Mouse (Mus musculus): ENCODE results near the gene Folr1.

The Folr1 gene

DNA sequence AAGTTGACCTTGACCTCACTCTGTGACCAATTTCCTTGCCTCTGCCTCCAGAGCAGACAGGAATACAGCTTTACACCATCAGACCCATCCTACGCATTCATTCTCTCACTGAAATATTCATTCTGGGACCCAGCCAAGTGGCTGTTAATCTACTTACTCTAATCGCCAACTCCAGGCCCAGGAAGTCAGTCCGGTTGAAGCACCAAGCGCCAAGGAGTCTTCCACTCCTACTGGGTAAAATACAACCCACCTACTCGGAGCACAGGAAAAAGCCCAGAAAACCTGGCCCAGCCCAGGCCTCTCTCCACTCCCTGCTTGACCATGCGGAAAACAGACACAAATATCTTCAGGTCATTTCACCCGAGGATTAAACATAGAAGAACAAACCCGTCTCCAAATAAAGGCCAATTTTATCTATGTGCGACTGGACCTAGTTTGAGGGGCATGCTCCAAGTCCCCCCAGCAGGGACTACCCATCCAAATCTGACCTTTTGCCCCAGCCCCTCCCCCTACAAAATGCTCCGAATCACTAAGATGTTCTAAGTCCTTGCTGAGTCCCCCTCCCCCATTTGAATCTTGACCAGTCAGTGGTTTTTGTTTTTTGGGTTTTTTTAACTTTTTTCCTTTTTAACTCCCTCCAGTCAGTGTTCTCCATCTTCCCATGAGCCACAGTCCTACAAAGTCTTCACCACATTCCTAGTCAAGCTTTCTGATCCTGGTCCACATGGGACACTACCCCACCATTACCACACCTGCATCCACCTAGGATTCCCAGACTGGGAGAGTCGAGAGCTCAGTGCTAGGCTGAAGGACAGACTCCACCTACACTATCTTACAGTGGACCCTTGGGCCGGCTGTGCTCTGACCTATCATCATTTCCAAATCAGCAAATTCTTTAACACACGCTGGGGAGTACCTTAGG lies 2.1 kb downstream of the Folr1 start:
- peak; percentile 63 to 81 for DNase-seq

GRCm38 (mm10) chr7:101867482-101867881 lies 3.1 kb downstream of the Folr1 start:
- DNase-seq: peak in 1 of 2 experiments; percentile 2

DNA sequence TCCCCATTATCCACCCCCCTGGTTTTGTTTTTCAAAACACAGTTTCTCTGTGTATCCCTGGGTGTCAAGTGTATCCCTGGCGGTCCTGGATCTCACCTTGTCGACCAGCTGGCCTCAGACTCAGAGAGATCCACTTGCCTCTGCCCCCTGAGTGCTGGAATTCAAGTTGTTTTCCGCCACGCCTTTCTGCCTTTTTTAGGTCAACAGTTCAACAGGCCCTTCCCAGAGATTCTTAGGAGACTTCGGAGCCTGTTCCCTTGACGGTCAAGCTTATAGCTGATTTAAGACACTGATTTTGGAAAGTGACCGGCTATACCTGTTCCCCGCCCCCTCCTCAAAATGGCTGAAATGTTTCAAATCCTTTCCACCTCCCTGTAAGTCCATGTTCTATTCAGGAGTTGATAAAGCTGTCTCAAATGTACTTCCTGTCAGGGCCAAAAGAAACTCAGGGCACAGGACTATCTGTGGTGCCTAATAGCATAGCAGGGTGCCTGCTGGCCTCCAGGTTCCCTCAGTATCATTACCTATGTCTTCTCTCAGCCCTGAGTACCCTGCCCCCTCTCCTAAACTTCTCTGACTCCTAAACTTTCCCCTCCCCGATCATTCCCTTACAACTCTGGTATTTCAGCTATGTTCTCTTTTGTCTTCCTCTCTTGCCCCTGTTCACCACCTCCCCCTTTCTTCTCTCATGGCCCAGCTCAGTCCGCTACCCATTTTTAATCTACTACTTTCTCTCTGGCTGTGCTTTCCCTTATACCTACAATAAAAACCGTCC lies 3.9 kb downstream of the Folr1 start:
- DNase-seq: peak in 1 of 2 experiments; percentile 12

DNA sequence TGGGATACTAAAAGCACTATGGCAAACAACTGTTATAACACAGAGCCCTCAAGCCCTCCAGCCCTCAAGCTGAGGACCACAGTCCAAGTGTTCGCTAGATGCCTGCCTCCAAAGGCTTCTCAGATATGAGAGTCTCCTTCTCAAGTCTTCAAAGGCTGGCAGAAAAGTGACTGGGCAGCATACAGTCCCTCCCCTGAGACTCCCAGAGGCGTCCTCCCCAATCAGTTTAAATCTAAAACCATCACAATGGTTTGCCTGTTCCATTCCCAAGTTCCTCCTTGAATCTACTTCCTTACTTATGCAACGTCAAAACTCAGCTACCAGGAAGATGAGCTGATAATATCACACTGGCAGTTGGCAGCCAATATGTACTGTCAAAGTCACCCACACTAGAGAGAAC lies 7.2 kb downstream of the Folr1 start, which contains the start of gene Anapc15:
Anapc15 (plus strand) TSS at position 301 of the 400 bp plus-strand sequence.
- DNase-seq: peak in 1 of 2 experiments; percentile 12

DNA sequence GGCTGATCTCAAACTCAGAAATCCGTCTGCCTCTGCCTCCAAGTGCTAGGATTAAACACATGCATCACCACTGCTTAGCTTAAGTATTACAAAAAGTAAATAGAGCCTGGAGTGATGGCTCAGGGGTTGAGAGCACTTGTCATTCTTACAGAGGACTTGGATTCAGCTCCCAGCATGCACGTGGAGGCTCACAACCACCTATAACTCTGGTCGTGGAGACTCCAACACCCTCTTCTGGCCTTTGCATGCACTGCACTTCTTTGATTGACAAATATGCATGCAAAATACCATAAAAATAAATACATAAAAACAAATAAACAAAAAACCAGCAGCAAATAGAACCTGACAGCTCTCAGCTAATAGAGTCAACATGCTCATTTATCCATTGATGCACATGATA lies 8.3 kb downstream of the Folr1 start:
- peak in 1 of 2 experiments; percentile 16 for DNase-seq

DNA sequence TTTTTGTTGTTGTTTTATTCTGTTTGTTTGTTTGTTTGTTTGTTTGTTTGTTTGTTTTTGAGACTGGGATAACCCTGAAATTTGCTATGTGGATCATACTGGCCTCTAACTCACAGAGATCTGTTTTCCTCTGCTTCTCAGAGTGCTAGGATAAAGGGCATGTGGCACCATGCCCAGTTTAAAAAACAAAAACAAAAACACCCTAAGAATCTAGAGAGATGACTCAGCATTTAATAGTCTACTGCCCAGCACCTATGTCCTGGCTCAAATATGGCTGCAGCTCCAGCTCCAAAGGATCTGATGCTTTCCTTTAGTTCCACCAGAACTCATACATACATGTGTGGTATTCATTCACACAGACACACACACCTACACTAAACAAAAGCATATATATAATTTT lies 9.6 kb downstream of the Folr1 start:
- DNase-seq: peak; percentile 60 to 65

DNA sequence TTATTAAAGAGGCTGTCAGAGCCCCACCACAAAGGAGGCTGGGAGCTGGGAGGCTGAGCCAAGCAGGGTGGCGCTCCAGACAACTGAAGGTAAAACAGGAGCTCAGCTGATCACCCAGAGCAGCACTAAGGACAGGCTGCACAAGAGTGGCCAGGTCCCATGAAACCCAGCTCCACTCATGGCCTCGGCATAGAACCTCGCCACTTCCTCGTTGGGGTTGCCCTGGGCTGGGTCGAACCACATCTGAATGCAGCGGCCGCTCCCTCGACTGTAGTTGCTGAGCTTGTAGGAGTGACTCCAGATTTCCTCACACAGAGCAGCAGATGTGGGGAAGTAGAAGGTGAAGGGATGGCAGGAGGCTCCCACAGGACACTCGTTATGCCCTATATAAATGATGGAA lies 12.2 kb downstream of the Folr1 start:
- peak in 1 of 2 experiments; percentile 30 for DNase-seq

DNA sequence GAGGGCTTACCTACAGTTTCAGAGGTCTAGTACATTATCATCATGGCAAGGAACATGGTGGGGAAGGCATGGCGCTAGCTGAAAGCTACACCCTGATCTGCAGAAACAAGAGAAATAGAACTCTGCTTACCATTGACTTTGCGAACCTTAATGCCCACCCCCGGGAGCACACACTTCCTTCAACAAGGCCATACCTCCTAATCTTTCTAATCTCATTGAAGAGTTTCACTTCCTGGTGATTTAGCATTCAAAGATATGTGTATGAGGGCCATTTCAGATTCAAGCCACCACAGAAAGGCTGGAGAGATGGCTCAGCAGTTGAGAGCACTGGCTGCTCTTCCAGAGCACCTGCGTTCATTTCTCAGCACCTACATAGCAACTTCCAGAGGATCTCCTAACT lies 13.5 kb downstream of the Folr1 start, which contains the start of gene Folr2:
Folr2 (minus strand) TSS at position 101 of the 400 bp plus-strand sequence.
- DNase-seq: peak in 1 of 2 experiments; percentile 2

DNA sequence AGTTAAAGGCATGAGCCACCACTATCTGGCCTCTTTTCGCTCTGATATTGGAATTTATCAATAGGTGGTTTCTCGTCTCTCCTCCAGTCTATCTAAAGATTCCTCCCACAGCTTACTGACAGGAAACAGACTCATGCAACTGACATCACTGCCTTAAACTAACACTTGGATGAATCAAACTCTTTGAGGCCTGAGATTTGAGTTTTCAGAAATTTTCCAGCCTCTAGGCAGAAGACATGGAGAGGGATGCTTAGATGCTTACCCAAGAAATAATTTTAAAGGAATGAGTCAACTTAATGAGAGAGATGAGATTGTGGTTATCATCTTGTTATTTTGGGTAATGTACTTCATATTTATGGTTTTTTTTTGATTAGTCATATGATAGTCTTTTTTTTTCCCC lies 16.8 kb downstream of the Folr1 start:
- DNase-seq: no peak

- peak in 1 of 2 experiments; percentile 40 for DNase-seq
Measured at GRCm38 (mm10) chr7:101852846-101853245, 17.7 kb downstream of the Folr1 start.

DNA sequence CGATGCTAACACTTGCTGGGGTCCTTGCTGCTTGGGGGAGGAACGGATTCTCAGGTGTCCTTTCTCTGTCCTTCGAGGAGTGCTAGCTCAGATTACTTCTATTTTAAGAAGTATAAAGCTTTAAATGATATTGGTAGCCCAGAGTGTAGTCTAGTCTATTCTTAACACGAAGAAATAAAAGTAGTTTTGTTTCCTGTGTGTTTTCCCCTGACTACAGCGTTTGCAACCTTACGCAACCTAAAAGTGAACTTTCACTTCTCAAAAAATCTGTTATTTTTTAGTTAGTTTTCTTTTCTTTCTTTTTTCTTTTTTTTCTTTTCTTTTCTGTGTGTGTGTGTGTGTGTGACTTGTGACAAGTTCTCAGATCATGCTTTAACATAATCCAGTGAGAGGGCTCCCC lies 18.9 kb downstream of the Folr1 start:
- no peak for DNase-seq

- DNase-seq: no peak
Measured at GRCm38 (mm10) chr7:101847934-101848333, 22.7 kb downstream of the Folr1 start.

- no peak for DNase-seq
Measured at GRCm38 (mm10) chr7:101844186-101844585, 26.4 kb downstream of the Folr1 start.

DNA sequence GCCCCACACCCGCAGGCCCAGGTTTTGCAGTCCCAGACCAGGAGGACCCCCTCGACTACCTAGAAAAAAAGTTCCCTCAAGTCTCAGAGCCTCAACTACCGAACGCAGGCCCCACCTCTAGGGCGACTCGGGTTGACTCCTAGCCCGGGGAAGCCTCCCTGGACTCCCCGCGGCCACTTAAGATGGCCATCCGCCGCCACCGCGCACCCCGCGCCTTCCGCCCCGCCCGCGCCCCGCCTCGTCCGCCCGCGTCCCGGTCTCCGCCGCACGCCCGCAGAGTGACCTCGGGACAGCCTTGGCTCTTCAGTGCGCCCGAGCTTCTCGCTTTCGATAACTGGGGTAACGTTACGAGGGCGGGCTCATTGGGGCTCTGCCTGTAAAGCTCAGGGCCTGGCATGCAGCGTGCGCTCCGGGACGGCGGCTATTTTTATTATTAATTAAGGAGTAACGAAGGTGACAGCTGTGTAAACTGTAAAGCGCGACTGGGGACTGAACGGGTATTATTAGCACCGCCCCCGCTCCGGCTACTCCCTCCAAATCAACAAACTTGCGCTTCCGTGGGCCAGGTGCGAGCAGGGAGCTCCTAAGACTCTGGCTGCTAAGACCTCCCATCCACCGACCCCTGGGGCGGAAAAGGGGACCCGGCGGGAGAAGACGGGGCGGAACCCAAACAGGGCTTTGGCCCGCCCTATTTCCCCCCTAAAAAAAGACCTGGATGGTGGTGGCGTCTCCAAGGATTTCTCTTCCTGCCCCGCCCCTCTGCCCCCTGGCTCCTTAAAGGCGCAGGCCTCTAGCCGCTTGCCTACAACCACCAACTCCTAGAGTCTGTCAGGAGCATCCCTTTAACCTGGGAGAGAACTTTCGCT lies 32.7 kb downstream of the Folr1 start, which contains the start of gene Inppl1:
Inppl1 (minus strand) TSS at position 624 of the 866 bp plus-strand sequence.
- DNase-seq: peak; percentile 97 to 98

- DNase-seq: peak in 1 of 2 experiments; percentile 29
Measured at GRCm38 (mm10) chr7:101837154-101837605, 33.4 kb downstream of the Folr1 start.

DNA sequence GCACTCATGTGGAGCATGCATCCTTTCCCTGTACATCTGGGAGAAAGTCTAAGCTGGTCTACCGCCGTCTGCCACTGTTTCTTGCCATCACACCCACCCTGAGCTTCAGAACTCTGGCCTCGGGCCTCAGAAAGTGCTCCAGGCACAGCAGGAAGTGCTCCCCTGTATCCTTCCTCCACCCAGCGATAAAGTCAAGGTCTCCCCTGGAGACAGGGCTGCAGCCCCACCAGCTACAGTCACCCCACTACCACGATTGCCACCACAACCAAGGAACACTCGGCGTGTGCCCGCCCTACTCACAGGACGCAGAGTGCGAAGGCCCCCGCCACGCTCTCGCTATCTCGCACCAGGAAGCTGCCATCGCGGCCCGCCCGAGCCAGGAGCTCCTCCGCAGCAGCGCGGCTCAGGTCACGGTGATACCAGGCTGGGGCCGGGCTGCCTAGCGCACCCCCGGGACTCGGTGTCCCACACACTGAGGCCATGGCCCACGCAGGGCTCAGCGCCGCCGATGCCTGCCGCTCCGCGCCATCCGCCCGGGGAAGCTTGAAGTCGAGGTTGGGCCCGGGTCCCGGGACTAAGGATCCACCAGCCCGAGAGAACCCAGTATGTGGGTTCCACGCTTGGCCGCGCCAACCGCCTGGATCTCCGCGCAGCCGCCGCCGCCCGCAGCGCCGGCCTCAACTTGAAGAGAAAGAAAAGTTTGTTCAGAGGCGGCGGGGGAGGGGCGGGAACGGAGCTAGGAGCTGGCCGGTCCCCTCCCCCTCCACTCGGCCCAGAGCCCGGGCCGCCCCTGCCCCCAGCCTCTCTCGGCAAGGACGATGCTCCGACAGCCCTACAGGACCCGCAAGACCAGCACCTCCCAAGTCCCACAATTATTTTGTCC lies 34.1 kb downstream of the Folr1 start:
- DNase-seq: peak; percentile 83 to 87

- DNase-seq: no peak
Measured at GRCm38 (mm10) chr7:101835457-101836109, 35.0 kb downstream of the Folr1 start.

DNA sequence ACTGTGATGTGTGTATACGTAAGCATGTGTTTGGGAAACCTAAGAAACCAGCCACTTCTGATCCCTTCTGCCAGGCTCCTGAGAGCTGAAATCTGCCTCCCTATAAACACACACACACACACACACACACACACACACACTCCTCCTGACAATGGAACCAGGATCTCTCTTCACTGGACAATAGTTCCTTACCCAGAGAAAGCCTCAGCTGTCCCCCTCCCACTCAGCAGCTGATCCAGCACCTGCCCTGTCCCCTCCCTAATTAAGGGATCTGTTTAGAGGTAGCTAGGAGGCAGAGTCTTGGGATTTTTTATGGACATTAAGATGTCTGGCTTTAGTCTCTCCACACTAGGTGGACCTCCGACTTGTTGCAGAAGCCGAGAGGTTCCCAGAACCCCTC lies 35.7 kb downstream of the Folr1 start:
- no peak for DNase-seq

- DNase-seq: no peak
Measured at GRCm38 (mm10) chr7:101833916-101834584, 36.5 kb downstream of the Folr1 start.

GRCm38 (mm10) chr7:101833352-101833751 lies 37.2 kb downstream of the Folr1 start:
- DNase-seq: no peak
